Mouse (Mus musculus): ENCODE data around the gene Naa20. TPM values are rescaled to one million over a fixed set of nuclear protein-coding genes. Genes with fewer than 3 reads are reported as not detected.
A peak's percentile ranks its signal among the peaks of the same experiment; 100 is the strongest.
"Not testable (repeated sequence)": the region's sequence is repeated elsewhere in the genome, so short reads cannot be mapped to it uniquely, and the experiment has no call there.

Gene Naa20
- polyA plus RNA-seq, 1 experiment from 2014 or later = 122 TPM

DNA sequence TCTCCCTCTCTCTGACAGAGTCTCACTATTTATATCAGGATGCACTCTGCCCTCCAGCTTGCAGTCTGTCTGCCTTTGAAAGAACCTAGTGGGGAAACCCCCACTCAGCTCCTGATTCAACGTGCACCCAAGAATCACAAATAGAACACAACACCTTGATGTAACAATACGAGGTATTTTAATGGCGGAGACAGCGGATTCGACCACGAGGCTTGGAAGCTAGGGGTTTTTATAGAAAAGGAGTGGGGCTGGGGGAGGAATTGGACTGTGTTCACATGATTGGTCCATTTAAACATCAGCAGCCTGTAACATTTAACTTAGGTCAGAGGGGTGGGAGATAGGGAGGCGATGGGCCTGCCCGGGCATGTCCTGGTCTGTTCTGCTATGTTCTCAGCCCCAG is 1.6 kb upstream of the Naa20 start:
- H3K27me3 ChIP-seq (ENCODE audit: control insufficient read depth, insufficient read depth, low read depth, low read length); H3K27ac ChIP-seq (ENCODE audit: low read length); ATAC-seq; H3K9me3 ChIP-seq (replicated peaks; ENCODE audit: control insufficient read depth, low read length, poor library complexity, severe bottlenecking); H3K4me2 ChIP-seq (ENCODE audit: low read length); H3K9ac ChIP-seq (ENCODE audit: low read depth, low read length); H3K4me3 ChIP-seq (ENCODE audit: low read depth, low read length); H3K36me3 ChIP-seq (ENCODE audit: control insufficient read depth, insufficient read depth, low read length); H3K4me1 ChIP-seq (ENCODE audit: control insufficient read depth, insufficient read depth, low read length): not testable (repeated sequence)
- WGBS = 77% methylated on average over 7 of the region's 8 CpGs

- no peaks in the 10 kb centered on the region for H3K27me3 ChIP-seq (ENCODE audit: control insufficient read depth, insufficient read depth, low read depth, low read length)
- peaks cover 10% of the 10 kb centered on the region for H3K4me1 ChIP-seq (ENCODE audit: control insufficient read depth, insufficient read depth, low read length)
- H3K4me2 ChIP-seq (ENCODE audit: low read length) = peak overlapping the region; percentile 83
- under 1% methylated on average over 66 of the region's 68 CpGs for WGBS
- peak overlapping the region; percentile 82 for H3K4me3 ChIP-seq (ENCODE audit: low read depth, low read length)
- peak overlapping the region; percentile 90 for H3K9ac ChIP-seq (ENCODE audit: low read depth, low read length)
- H3K9me3 ChIP-seq (replicated peaks; ENCODE audit: control insufficient read depth, low read length, poor library complexity, severe bottlenecking) = no peaks in the 10 kb centered on the region
- peak; percentile 98 for ATAC-seq
- peak overlapping the region; percentile 78 for H3K27ac ChIP-seq (ENCODE audit: low read length)
- no peaks in the 10 kb centered on the region for H3K36me3 ChIP-seq (ENCODE audit: control insufficient read depth, insufficient read depth, low read length)
Measured at GRCm38 (mm10) chr2:145903061-145903901, 1.4 kb downstream of the Naa20 start.

GRCm38 (mm10) chr2:145903983-145904616 is 2.2 kb downstream of the Naa20 start:
- no peak for ATAC-seq
- 33% methylated on average over 12 of the region's 12 CpGs for WGBS
- Histone ChIP-seq H3K27ac (ENCODE audit: low read length) (no peak overlapping the region), H3K4me3 (ENCODE audit: low read depth, low read length) (peak overlapping the region; percentile 82), H3K4me1 (ENCODE audit: control insufficient read depth, insufficient read depth, low read length) (peaks cover 10% of the 10 kb centered on the region), H3K9ac (ENCODE audit: low read depth, low read length) (peak overlapping the region; percentile 90), H3K9me3 (replicated peaks; ENCODE audit: control insufficient read depth, low read length, poor library complexity, severe bottlenecking) (no peaks in the 10 kb centered on the region), H3K27me3 (ENCODE audit: control insufficient read depth, insufficient read depth, low read depth, low read length) (no peaks in the 10 kb centered on the region), H3K36me3 (ENCODE audit: control insufficient read depth, insufficient read depth, low read length) (peaks cover under 1% of the 10 kb centered on the region; the same call in 1 of the 2 replicates), H3K4me2 (ENCODE audit: low read length) (peak overlapping the region; percentile 83)

DNA sequence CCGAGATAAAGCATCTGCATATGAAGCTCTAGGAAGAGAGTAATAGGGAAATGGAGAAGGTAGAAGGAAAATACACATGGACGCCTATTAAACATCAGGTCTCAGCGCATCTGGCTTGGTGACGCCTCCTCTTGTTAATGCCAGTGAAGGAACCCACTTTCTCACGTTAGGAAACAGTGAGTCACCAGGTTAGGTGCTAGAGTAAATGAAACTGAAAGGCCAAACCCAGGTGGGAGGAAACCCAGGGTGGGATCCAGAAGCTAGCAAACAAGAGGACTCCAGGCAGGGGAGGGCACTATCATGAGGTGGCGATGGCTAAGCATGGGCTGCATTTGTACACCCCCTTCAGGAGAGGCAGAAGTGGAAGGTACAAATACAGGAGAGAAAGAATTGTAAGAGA is 3.3 kb downstream of the Naa20 start:
- H3K36me3 ChIP-seq (ENCODE audit: control insufficient read depth, insufficient read depth, low read length) = peaks cover 4% of the 10 kb centered on the region; the same call in 1 of the 2 replicates
- WGBS = 88% methylated on average over 6 of the region's 6 CpGs

GRCm38 (mm10) chr2:145905884-145906283 is 4.0 kb downstream of the Naa20 start:
- H3K27me3 ChIP-seq (ENCODE audit: control insufficient read depth, insufficient read depth, low read depth, low read length); H3K36me3 ChIP-seq (ENCODE audit: control insufficient read depth, insufficient read depth, low read length); H3K27ac ChIP-seq (ENCODE audit: low read length); H3K4me3 ChIP-seq (ENCODE audit: low read depth, low read length); H3K4me1 ChIP-seq (ENCODE audit: control insufficient read depth, insufficient read depth, low read length); H3K4me2 ChIP-seq (ENCODE audit: low read length); ATAC-seq; H3K9me3 ChIP-seq (replicated peaks; ENCODE audit: control insufficient read depth, low read length, poor library complexity, severe bottlenecking); H3K9ac ChIP-seq (ENCODE audit: low read depth, low read length): not testable (repeated sequence)
- 41% methylated on average over 4 of the region's 4 CpGs for WGBS

More for the DNA sequence above, 3.3 kb downstream of the Naa20 start:
- Histone ChIP-seq H3K9me3 (replicated peaks; ENCODE audit: control insufficient read depth, low read length, poor library complexity, severe bottlenecking) (no peaks in the 10 kb centered on the region), H3K27me3 (ENCODE audit: control insufficient read depth, insufficient read depth, low read depth, low read length) (no peaks in the 10 kb centered on the region), H3K4me2 (ENCODE audit: low read length) (no peak overlapping the region), H3K4me3 (ENCODE audit: low read depth, low read length) (no peak overlapping the region), H3K9ac (ENCODE audit: low read depth, low read length) (no peak overlapping the region), H3K27ac (ENCODE audit: low read length) (no peak overlapping the region), H3K4me1 (ENCODE audit: control insufficient read depth, insufficient read depth, low read length) (peaks cover 10% of the 10 kb centered on the region)
- no peak for ATAC-seq

DNA sequence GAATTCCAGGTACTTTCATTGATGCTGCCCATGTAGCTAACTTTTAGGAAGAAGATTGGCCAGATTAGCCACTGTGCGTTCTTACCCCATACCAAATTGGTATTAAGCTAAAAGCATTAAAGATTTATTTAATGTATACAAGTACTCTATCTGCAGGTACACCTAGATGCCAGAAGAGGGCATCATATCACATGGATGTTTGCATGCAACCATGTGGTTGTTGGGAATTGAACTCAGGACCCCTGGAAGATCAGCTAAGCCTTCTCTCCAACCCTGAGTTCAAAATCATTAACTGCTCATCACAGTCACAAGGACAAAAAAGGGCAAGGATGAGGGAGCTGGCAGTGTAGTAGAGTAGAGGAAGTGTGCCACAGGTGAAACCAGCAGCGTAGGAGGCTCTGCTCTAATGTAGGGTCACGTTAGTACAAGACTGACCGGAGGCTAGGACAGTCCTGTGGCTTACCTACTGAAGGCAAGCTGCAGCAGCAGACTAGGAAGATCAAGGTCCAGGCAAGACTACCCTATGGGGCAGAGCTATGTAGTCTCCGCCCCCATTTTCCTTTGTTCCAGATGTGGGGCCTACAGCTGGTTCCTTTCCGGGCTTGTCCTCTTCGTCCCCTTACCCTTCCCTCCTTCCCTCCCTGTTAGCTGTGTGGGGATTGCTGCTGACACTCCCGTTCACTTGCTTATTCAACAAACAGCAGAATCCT is 19.2 kb downstream of the Naa20 start:
- H3K4me1 ChIP-seq (ENCODE audit: control insufficient read depth, insufficient read depth, low read length) = no peaks in the 10 kb centered on the region
- no peaks in the 10 kb centered on the region for H3K9me3 ChIP-seq (replicated peaks; ENCODE audit: control insufficient read depth, low read length, poor library complexity, severe bottlenecking)
- ATAC-seq = no peak
- WGBS = 90% methylated on average over 8 of the region's 8 CpGs
- H3K27ac ChIP-seq (ENCODE audit: low read length) = no peak overlapping the region
- H3K4me3 ChIP-seq (ENCODE audit: low read depth, low read length) = no peak overlapping the region
- peaks cover 30% of the 10 kb centered on the region for H3K36me3 ChIP-seq (ENCODE audit: control insufficient read depth, insufficient read depth, low read length)
- H3K27me3 ChIP-seq (ENCODE audit: control insufficient read depth, insufficient read depth, low read depth, low read length) = no peaks in the 10 kb centered on the region
- no peak overlapping the region for H3K4me2 ChIP-seq (ENCODE audit: low read length)
- no peak overlapping the region for H3K9ac ChIP-seq (ENCODE audit: low read depth, low read length)

DNA sequence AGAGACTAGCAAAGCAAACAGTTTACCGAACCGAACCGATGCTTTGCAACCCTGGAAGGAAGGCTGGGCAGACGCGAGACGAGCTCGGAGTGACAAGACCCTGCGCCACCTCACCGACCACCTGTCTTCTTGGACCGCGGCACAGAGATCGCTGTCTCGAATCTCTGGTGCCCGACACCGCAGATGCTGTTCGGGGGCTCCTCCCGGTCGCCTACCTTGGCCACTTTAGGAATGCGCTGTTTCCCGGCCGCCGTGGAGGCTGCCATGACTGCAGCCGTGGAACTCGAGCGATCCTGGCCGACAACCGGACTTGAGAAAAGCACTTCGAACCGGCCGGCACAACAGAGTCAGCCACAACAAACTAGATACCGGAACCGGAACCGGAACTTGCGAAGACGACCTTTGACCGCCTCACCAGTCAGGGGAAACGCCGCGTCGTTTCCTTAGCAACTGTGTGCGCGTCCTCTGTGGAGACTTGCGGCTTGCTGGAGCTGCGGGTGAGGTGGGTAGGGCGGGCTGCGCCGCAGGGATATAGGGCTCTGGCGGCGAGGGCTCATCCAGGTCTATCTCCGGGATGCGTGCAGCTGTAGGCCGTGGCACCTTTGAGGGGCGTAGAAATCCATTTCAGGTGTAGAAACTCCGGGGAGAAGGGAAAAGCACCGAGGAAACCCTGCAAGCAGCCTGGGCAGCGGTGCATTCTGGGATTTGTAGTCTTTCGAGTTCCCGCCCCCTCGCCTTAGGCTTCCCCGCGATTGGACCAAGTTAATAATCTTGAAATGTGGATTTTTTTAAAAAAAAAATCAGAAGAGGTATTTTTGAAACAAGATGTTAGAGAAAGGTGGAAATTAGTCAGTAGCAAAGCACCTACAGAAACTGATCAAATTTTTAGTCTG is 32.7 kb downstream of the Naa20 start, which contains the start of the genes Cfap61 and Crnkl1:
Cfap61 (plus strand) TSS at position 446 of the 893 bp plus-strand sequence.
Crnkl1 (minus strand) TSS at position 676 of the 893 bp plus-strand sequence.
- Histone ChIP-seq H3K27ac (ENCODE audit: low read length) (no peak within 1 kb of the TSS), H3K9ac (ENCODE audit: low read depth, low read length) (peak within 1 kb of the TSS; percentile 72), H3K4me1 (ENCODE audit: control insufficient read depth, insufficient read depth, low read length) (peaks cover 9% of the 10 kb centered on the region), H3K36me3 (ENCODE audit: control insufficient read depth, insufficient read depth, low read length) (peaks cover 20% of the 10 kb centered on the region), H3K27me3 (ENCODE audit: control insufficient read depth, insufficient read depth, low read depth, low read length) (no peaks in the 10 kb centered on the region), H3K4me3 (ENCODE audit: low read depth, low read length) (peak within 1 kb of the TSS; percentile 62), H3K9me3 (replicated peaks; ENCODE audit: control insufficient read depth, low read length, poor library complexity, severe bottlenecking) (no peaks in the 10 kb centered on the region), H3K4me2 (ENCODE audit: low read length) (peak within 1 kb of the TSS; percentile 97)
- under 1% methylated on average over 61 of the region's 61 CpGs for WGBS
- peak; percentile 98 for ATAC-seq

- Histone ChIP-seq H3K27me3 (ENCODE audit: control insufficient read depth, insufficient read depth, low read depth, low read length) (no peaks in the 10 kb centered on the region), H3K36me3 (ENCODE audit: control insufficient read depth, insufficient read depth, low read length) (peaks cover 5% of the 10 kb centered on the region; the same call in 1 of the 2 replicates), H3K27ac (ENCODE audit: low read length) (no peak overlapping the region), H3K9ac (ENCODE audit: low read depth, low read length) (no peak overlapping the region), H3K4me3 (ENCODE audit: low read depth, low read length) (no peak overlapping the region), H3K9me3 (replicated peaks; ENCODE audit: control insufficient read depth, low read length, poor library complexity, severe bottlenecking) (no peaks in the 10 kb centered on the region), H3K4me1 (ENCODE audit: control insufficient read depth, insufficient read depth, low read length) (peaks cover 9% of the 10 kb centered on the region), H3K4me2 (ENCODE audit: low read length) (no peak overlapping the region)
- WGBS = 86% methylated on average over 8 of the region's 8 CpGs
- no peak for ATAC-seq
Measured at GRCm38 (mm10) chr2:145936975-145937374, 35.1 kb downstream of the Naa20 start.
